Mouse (Mus musculus): Measurements from ENCODE around the gene Nxph1. TPM values are rescaled to one million over a fixed set of nuclear protein-coding genes. Genes with fewer than 3 reads are reported as not detected.

Gene Nxph1
- total and polyA plus RNA-seq, 3 experiments: not detected

- Histone ChIP-seq H3K9me3 (replicated peaks; ENCODE audit: insufficient read depth, low read length) (no peaks in the 10 kb centered on the region), H3K27ac (ENCODE audit: control insufficient read depth, low read depth, low read length) (no peak overlapping the region), H3K4me1 (ENCODE audit: control insufficient read depth in 1 of 2, insufficient read depth in 2 of 2, low read length in 2 of 2) (no peaks in the 10 kb centered on the region), H3K9ac (ENCODE audit: control insufficient read depth, low read depth, low read length, poor library complexity, severe bottlenecking) (no peak overlapping the region), H3K79me2 (ENCODE audit: control insufficient read depth, insufficient read depth, low read length, poor library complexity) (no peaks in the 10 kb centered on the region), H3K27me3 (ENCODE audit: control insufficient read depth in 1 of 2, insufficient read depth in 2 of 2, low read length in 2 of 2) (no peaks in the 10 kb centered on the region), H3K36me3 (ENCODE audit: control insufficient read depth in 1 of 2, insufficient read depth in 2 of 2, low read length in 2 of 2) (no peaks in the 10 kb centered on the region), H3K4me3 (ENCODE audit: control insufficient read depth in 1 of 2, insufficient read depth in 1 of 2, low read depth in 2 of 2, low read length in 2 of 2) (no peak overlapping the region)
- TF ChIP-seq CTCF (IDR thresholded peaks at IDR 0.05 in 2 of 3, conservative IDR thresholded peaks at IDR 0.05 in 1 of 3; ENCODE audit: control insufficient read depth in 1 of 3, insufficient read depth in 1 of 3, low read depth in 2 of 3, low read length in 3 of 3, poor library complexity in 1 of 3, severe bottlenecking in 1 of 3) (no peak), MYB (IDR thresholded peaks at IDR 0.05; ENCODE audit: low read depth, low read length) (no peak), TCF12 (IDR thresholded peaks at IDR 0.05; ENCODE audit: low read depth, low read length) (no peak), MAZ (IDR thresholded peaks at IDR 0.05; ENCODE audit: low read depth, low read length) (no peak), USF1 (IDR thresholded peaks at IDR 0.05; ENCODE audit: low read depth, low read length) (no peak), CHD1 (IDR thresholded peaks at IDR 0.05; ENCODE audit: low read depth, low read length) (no peak), RAD21 (IDR thresholded peaks at IDR 0.05; ENCODE audit: low read depth, low read length) (no peak), MYC (IDR thresholded peaks at IDR 0.05; ENCODE audit: low read depth, low read length) (no peak), MAFK (IDR thresholded peaks at IDR 0.05; ENCODE audit: borderline replicate concordance, low read depth, low read length) (no peak), HCFC1 (IDR thresholded peaks at IDR 0.05; ENCODE audit: low read depth, low read length) (no peak)
- DNase-seq (ENCODE audit: low read depth, low spot score): no peak
Measured at GRCm38 (mm10) chr6:9066435-9066834, 118.2 kb downstream of the Nxph1 start.

- no peak for TF ChIP-seq MAZ (IDR thresholded peaks at IDR 0.05; ENCODE audit: low read depth, low read length)
- no peak overlapping the region for H3K27ac ChIP-seq (ENCODE audit: control insufficient read depth, low read depth, low read length)
- H3K36me3 ChIP-seq (ENCODE audit: control insufficient read depth in 1 of 2, insufficient read depth in 2 of 2, low read length in 2 of 2): no peaks in the 10 kb centered on the region
- no peaks in the 10 kb centered on the region for H3K79me2 ChIP-seq (ENCODE audit: control insufficient read depth, insufficient read depth, low read length, poor library complexity)
- no peak overlapping the region for H3K9ac ChIP-seq (ENCODE audit: control insufficient read depth, low read depth, low read length, poor library complexity, severe bottlenecking)
- no peak overlapping the region for H3K4me3 ChIP-seq (ENCODE audit: control insufficient read depth in 1 of 2, insufficient read depth in 1 of 2, low read depth in 2 of 2, low read length in 2 of 2)
- H3K27me3 ChIP-seq (ENCODE audit: control insufficient read depth in 1 of 2, insufficient read depth in 2 of 2, low read length in 2 of 2): no peaks in the 10 kb centered on the region
- H3K4me1 ChIP-seq (ENCODE audit: control insufficient read depth in 1 of 2, insufficient read depth in 2 of 2, low read length in 2 of 2): no peaks in the 10 kb centered on the region
- H3K9me3 ChIP-seq (replicated peaks; ENCODE audit: insufficient read depth, low read length): no peaks in the 10 kb centered on the region
- no peak for DNase-seq (ENCODE audit: low read depth, low spot score)
Measured at GRCm38 (mm10) chr6:9069913-9070312, 121.7 kb downstream of the Nxph1 start.

GRCm38 (mm10) chr6:9076463-9076862, 128.2 kb downstream of the Nxph1 start:
- Histone ChIP-seq H3K9ac (ENCODE audit: control insufficient read depth, low read depth, low read length, poor library complexity, severe bottlenecking) (no peak overlapping the region), H3K9me3 (replicated peaks; ENCODE audit: insufficient read depth, low read length) (no peaks in the 10 kb centered on the region), H3K79me2 (ENCODE audit: control insufficient read depth, insufficient read depth, low read length, poor library complexity) (no peaks in the 10 kb centered on the region), H3K4me3 (ENCODE audit: control insufficient read depth in 1 of 2, insufficient read depth in 1 of 2, low read depth in 2 of 2, low read length in 2 of 2) (no peak overlapping the region), H3K27ac (ENCODE audit: control insufficient read depth, low read depth, low read length) (no peak overlapping the region), H3K36me3 (ENCODE audit: control insufficient read depth in 1 of 2, insufficient read depth in 2 of 2, low read length in 2 of 2) (no peaks in the 10 kb centered on the region), H3K27me3 (ENCODE audit: control insufficient read depth in 1 of 2, insufficient read depth in 2 of 2, low read length in 2 of 2) (no peaks in the 10 kb centered on the region), H3K4me1 (ENCODE audit: control insufficient read depth in 1 of 2, insufficient read depth in 2 of 2, low read length in 2 of 2) (no peaks in the 10 kb centered on the region)
- no peak for TF ChIP-seq E2F4 (IDR thresholded peaks at IDR 0.05; ENCODE audit: borderline replicate concordance, low read depth, low read length)
- no peak for TF ChIP-seq KAT2A (conservative IDR thresholded peaks at IDR 0.05; ENCODE audit: low read depth, low read length)
- no peak for TF ChIP-seq ZKSCAN1 (IDR thresholded peaks at IDR 0.05; ENCODE audit: low read depth, low read length)
- TF ChIP-seq TBP (IDR thresholded peaks at IDR 0.05; ENCODE audit: low read depth, low read length): no peak
- no peak for TF ChIP-seq ZC3H11A (IDR thresholded peaks at IDR 0.05; ENCODE audit: low read depth, low read length)
- TF ChIP-seq RAD21 (IDR thresholded peaks at IDR 0.05; ENCODE audit: low read depth, low read length): no peak
- TF ChIP-seq MEF2A (IDR thresholded peaks at IDR 0.05; ENCODE audit: extremely low read depth, insufficient replicate concordance, low read depth, low read length, poor library complexity, severe bottlenecking): no peak
- TF ChIP-seq MYC (IDR thresholded peaks at IDR 0.05; ENCODE audit: low read depth, low read length): no peak
- no peak for TF ChIP-seq NRF1 (IDR thresholded peaks at IDR 0.05; ENCODE audit: insufficient read depth, low read depth, low read length, poor library complexity, severe bottlenecking)
- TF ChIP-seq POLR2AphosphoS2 (IDR thresholded peaks at IDR 0.05; ENCODE audit: low read length): no peak
- no peak for TF ChIP-seq MAZ (IDR thresholded peaks at IDR 0.05; ENCODE audit: low read depth, low read length)
- no peak for TF ChIP-seq ETS1 (IDR thresholded peaks at IDR 0.05; ENCODE audit: low read depth, low read length)
- no peak for TF ChIP-seq MAX (IDR thresholded peaks at IDR 0.05; ENCODE audit: low read length)
- no peak for DNase-seq (ENCODE audit: low read depth, low spot score)

Measured in MEL (cell line).